Mouse (Mus musculus): ENCODE measurements around the gene Aftph.

DNA sequence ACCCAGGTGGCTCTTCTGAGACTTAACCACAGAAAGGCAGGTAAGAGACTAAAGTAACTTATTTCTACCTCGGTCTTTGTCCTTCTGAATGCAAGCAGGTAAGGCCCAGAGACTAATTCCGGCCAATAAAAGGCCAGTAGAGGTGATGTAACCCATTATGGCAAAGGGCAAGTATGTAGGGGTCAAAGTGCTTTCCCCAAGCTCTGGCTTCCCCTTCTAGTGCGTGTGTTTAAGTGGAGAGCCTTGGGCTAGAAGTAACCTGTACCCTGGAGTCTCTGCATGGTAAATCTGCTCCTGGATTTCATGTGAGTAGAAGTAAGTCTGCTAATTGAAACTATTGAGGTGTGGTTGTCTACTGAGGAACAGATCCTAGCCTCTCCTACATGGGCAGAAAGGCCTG, 46.7 kb upstream of the Aftph start:
- TF ChIP-seq POLR2A (IDR thresholded peaks at IDR 0.05; ENCODE audit: insufficient read depth, low read length) (no peak), CTCF (IDR thresholded peaks at IDR 0.05; ENCODE audit: low read depth, low read length) (no peak)

Data from ES-Bruce4 (cell line).